Mouse (Mus musculus) kidney, adult 2 months (tissue): Measurements from ENCODE around the gene Nr2c2. TPM values are rescaled to one million over a fixed set of nuclear protein-coding genes. Genes with fewer than 3 reads are reported as not detected.

Source experiments
- DNase-seq: peaks from one replicate; pipeline ENCODE4 v3.0.0; 2021
- H3K27ac ChIP-seq: fragments of 200-500 bp; 2 replicates; pipeline ENCODE4 v1.5.1; 2012; ENCODE audit warnings: low read depth, low read length, control low read depth, inconsistent platforms; ENCODE audit not compliant: insufficient read depth
- H3K27me3 ChIP-seq: fragments of 200-500 bp; replicated peaks from 2 replicates; pipeline ENCODE4 v1.6.1; 2012; ENCODE audit warnings: mild to moderate bottlenecking, moderate library complexity, low read length, inconsistent platforms; ENCODE audit not compliant: control insufficient read depth, insufficient read depth
- H3K36me3 ChIP-seq: fragments of 200-500 bp; 2 replicates; pipeline ENCODE4 v1.6.1; 2012; ENCODE audit warnings: mild to moderate bottlenecking, moderate library complexity, low read length, inconsistent platforms; ENCODE audit not compliant: control insufficient read depth, insufficient read depth
- H3K4me1 ChIP-seq: fragments of 200-500 bp; 2 replicates; pipeline ENCODE4 v1.6.1; 2011; ENCODE audit warnings: low read length; ENCODE audit not compliant: control insufficient read depth, insufficient read depth
- H3K4me3 ChIP-seq: fragments of 200-500 bp; 2 replicates; pipeline ENCODE4 v1.5.1; 2011; ENCODE audit warnings: mild to moderate bottlenecking, low read depth, low read length, control low read depth; ENCODE audit not compliant: insufficient read depth
- CTCF ChIP-seq: fragments of 200-500 bp; conservative IDR thresholded peaks from 2 replicates; pipeline ENCODE4 v1.5.1; 2011; ENCODE audit warnings: low read depth, mild to moderate bottlenecking, control low read depth, low read length, moderate library complexity, mixed read lengths; ENCODE audit not compliant: insufficient read depth, insufficient read length
- POLR2A ChIP-seq: fragments of 200-500 bp; IDR thresholded peaks from one replicate; pipeline ENCODE4 v1.6.1; 2011; ENCODE audit warnings: low read depth, low read length, control low read depth
- WGBS: fragments of 180-500 bp; shearing (Covaris S2); methylation state at CpG from one replicate; pipeline ENCODE4 v1.1.7; 2018; 5-methylcytosine and 5-hydroxymethylcytosine counted together
- polyA plus RNA-seq: library from polyadenylated mRNA; depleted of rRNA; stranded (reverse); fragments of >200 nt; gene quantifications from 2 replicates; pipeline ENCODE4 v1.2.3, GENCODE M21; 2012; rRNA removed

Gene Nr2c2
- polyA plus RNA-seq: 14.5 and 15.5 TPM in 2 replicates

DNA sequence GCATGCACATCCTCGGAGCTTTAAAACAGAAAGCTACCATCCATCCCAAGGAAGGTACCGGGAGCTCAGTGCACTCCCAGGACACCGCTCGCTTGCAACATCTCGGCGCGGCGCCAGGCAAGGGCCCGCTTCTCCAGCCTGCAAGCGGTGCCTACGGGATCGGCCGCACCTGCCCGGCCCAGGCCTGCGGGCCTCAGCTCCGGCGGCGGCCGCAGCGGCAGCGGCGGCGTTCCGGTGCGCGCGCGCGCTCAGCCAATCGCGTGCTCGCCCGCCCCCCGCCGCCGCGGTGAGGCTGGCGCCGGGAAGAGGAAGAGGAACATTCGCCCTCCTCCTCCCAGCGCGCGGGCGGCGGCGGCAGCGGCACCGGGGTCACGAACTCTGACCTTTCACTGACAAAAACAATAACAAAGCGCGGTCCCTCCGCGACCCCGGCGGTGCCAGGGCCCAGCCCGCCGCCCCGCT is at the start of gene Nr2c2:
Gene Nr2c2 (plus strand): TSS at position 261 of the 462 bp plus-strand sequence.
- Histone ChIP-seq H3K36me3 (no peaks in the 10 kb centered on the region), H3K27ac (peak within 1 kb of the TSS; percentile 93), H3K4me1 (peaks cover 19% of the 10 kb centered on the region), H3K4me3 (peak within 1 kb of the TSS; percentile 95), H3K27me3 (no peaks in the 10 kb centered on the region)
- under 1% methylated on average over 58 of the region's 58 CpGs for WGBS
- TF ChIP-seq POLR2A (peak; percentile 34), CTCF (no peak)
- DNase-seq: peak; percentile 90

DNA sequence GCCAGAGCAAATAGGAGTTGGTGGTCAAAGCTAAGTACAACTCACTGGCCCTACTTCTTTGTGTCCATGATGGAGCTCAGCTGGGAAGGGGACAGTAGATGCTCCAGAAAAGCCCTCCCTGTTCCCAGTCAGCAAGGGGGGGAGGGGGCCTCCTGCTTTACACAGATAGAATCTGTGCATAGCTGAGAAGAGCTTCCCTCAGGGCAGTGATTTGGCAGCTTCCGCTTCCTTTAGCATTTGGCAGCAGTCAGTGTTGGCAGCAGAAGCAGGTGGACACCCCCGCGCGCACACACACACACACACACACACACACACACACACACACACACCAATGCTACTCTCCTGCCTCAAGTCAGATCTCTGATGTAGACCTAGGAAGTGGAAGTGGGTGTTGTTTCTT is 49.1 kb upstream of the Nr2c2 start:
- peak; percentile 78 for DNase-seq
- no peaks in the 10 kb centered on the region for H3K36me3 ChIP-seq
- H3K27me3 ChIP-seq: no peaks in the 10 kb centered on the region
- no peak overlapping the region for H3K4me3 ChIP-seq
- 61% methylated on average over 4 of the region's 4 CpGs for WGBS
- H3K4me1 ChIP-seq: no peaks in the 10 kb centered on the region
- TF ChIP-seq CTCF: no peak
- TF ChIP-seq POLR2A: no peak
- H3K27ac ChIP-seq: 0 out of 2 replicates have a peak overlapping the region, but pooled peaks have one; percentile 1

DNA sequence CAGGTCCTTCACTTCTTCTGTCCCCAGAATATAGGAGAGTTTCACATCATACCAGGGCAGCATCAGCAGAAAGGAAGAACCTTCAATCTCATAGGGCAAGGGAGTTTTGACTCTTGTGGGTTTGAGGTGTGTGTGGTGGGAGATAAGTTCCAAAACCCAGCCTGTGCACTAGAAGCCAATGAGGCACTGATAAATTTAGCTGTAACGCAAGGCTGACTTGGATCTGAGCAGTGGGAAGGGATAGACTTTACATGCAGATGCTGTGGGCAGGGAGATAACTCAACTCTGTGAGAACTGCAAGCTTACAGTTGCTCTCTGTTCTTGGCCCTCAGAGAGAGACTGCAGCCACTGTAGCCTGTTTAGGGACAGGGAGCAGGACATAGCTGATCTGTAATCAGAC is 48.3 kb upstream of the Nr2c2 start:
- H3K4me1 ChIP-seq: no peaks in the 10 kb centered on the region
- H3K27me3 ChIP-seq: no peaks in the 10 kb centered on the region
- H3K27ac ChIP-seq: no peak overlapping the region
- 77% methylated on average over 1 of the region's 1 CpGs for WGBS
- no peak overlapping the region for H3K4me3 ChIP-seq
- no peaks in the 10 kb centered on the region for H3K36me3 ChIP-seq
- DNase-seq: no peak
- TF ChIP-seq POLR2A: no peak
- TF ChIP-seq CTCF: no peak

DNA sequence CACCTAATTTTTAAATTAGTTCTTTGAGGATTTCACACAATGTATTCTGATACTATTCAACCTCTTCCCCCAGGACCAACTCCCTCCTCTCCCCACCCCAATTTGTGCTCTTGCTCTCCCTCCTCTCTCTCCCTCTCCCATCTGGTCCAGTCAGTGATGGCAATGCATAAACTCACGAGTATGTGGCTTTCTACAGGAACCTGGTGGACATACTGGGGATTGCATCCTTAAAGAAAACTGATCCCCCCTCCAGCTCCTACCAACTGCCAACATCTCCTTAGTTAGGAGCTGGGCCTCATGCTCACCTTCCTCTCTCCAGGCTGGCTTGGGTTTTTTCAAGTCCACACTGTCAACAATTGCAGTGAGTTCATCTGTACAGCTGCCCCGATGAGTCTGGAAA is 33.4 kb upstream of the Nr2c2 start:
- TF ChIP-seq POLR2A (no peak), CTCF (no peak)
- Histone ChIP-seq H3K4me3 (no peak overlapping the region), H3K27ac (no peak overlapping the region), H3K36me3 (no peaks in the 10 kb centered on the region), H3K4me1 (no peaks in the 10 kb centered on the region), H3K27me3 (no peaks in the 10 kb centered on the region)
- no peak for DNase-seq
- 63% methylated on average over 2 of the region's 2 CpGs for WGBS

DNA sequence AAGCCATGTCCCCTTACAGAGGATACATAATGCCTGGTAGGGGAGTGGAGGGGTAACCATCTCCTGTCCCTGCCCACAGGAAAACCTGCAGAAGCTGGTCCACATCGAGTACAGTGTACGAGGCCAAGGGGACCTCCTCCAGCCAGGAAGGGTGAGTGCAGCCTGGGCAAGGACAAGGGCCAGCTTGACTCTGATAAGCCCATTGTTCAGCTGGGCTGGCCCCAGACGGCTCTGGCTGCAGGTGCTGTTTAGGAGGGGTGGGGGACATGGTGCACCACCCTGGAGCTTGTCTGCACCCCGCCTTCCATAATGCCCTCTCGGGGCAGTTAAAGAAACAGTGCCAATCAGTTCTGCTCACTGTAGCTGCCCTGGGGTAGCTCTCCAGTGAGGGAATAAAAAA is 29.5 kb upstream of the Nr2c2 start:
- TF ChIP-seq CTCF (no peak), POLR2A (no peak)
- Histone ChIP-seq H3K27me3 (no peaks in the 10 kb centered on the region), H3K4me1 (no peaks in the 10 kb centered on the region), H3K4me3 (no peak overlapping the region), H3K36me3 (no peaks in the 10 kb centered on the region), H3K27ac (no peak overlapping the region)
- 44% methylated on average over 5 of the region's 5 CpGs for WGBS
- DNase-seq: peak; percentile 10

DNA sequence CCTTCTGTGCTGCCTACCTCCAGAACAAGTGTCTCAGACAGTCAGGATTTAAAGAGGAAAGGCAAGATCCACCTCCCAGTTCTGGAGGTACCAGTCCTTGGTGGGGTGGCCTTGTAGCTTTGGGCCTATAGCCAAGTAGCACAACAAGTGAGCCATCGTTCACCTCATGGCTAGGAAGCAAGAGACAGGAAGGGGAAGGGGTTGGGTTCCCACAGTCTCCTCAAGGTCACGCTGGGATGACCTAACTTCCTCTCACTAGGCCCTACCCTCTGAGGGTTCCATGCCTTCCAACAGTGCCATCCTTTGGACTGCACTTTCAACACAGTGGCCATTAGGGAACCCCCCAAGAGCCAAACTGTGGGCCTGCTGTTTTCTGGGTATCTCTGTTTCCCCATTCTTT is 27.7 kb upstream of the Nr2c2 start:
- peak; percentile 68 for DNase-seq
- WGBS: 60% methylated on average over 2 of the region's 2 CpGs
- no peak overlapping the region for H3K4me3 ChIP-seq
- H3K27ac ChIP-seq: no peak overlapping the region
- H3K36me3 ChIP-seq: no peaks in the 10 kb centered on the region
- H3K27me3 ChIP-seq: no peaks in the 10 kb centered on the region
- no peaks in the 10 kb centered on the region for H3K4me1 ChIP-seq
- TF ChIP-seq POLR2A: no peak
- no peak for TF ChIP-seq CTCF

DNA sequence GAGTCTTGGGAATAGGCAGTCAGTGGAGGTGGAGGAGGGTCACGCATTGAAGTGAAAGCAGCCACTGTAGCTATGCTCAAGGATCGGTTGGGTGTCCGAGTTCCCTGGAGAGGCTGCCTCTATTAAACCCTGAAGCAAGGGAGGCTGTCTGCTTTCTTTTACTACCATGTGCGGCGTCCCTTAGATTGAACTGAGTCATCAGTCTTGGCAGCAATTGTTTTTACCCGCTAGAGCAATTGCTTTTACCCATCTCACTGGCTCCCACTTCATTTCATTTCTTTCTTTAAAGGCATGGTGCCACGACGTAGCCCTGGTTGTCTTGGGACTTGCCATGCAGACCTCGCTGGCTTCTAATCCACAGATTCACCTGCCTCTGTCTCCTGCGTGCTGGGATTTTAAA is 27.1 kb upstream of the Nr2c2 start:
- 77% methylated on average over 10 of the region's 10 CpGs for WGBS
- H3K4me3 ChIP-seq: no peak overlapping the region
- H3K27ac ChIP-seq: no peak overlapping the region
- DNase-seq: no peak
- H3K4me1 ChIP-seq: no peaks in the 10 kb centered on the region
- H3K27me3 ChIP-seq: no peaks in the 10 kb centered on the region
- no peaks in the 10 kb centered on the region for H3K36me3 ChIP-seq
- no peak for TF ChIP-seq CTCF
- no peak for TF ChIP-seq POLR2A
